Mouse (Mus musculus): Measurements from ENCODE around the gene Glt28d2. TPM values are rescaled to one million over a fixed set of nuclear protein-coding genes. Genes with fewer than 3 reads are reported as not detected.
A peak's percentile ranks its signal among the peaks of the same experiment; 100 is the strongest.
"Not testable (repeated sequence)": the region's sequence is repeated elsewhere in the genome, so short reads cannot be mapped to it uniquely, and the experiment has no call there.

Gene Glt28d2
- polyA plus RNA-seq (2015; fragmentation: Nextera tagmentation; extraction: Ambion mirVana), result 0.15 and 0.28 TPM in 2 replicates

GRCm38 (mm10) chr3:85887239-85887827, at the start of gene Glt28d2, which contains the start of gene Gm37240:
Gene Glt28d2, minus strand, starts transcription at chr3:85887516.
Gene Gm37240, minus strand, starts transcription at chr3:85887518.
- ATAC-seq (ENCODE audit: insufficient read depth), result peak; percentile 94
- Histone ChIP-seq H3K9ac (peak within 1 kb of the TSS; percentile 18), H3K27ac (replicated peaks) (no peak within 1 kb of the TSS), H3K9me3 (replicated peaks) (no peaks in the 10 kb centered on the region), H3K27me3 (peaks cover 67% of the 10 kb centered on the region), H3K4me3 (replicated peaks) (peak within 1 kb of the TSS; percentile 55), H3K4me2 (peak within 1 kb of the TSS; percentile 76), H3K36me3 (replicated peaks) (no peaks in the 10 kb centered on the region), H3K4me1 (replicated peaks) (peaks cover 21% of the 10 kb centered on the region)
- under 1% methylated on average over 48 of the region's 48 CpGs for WGBS (ENCODE audit: insufficient replicate concordance)

GRCm38 (mm10) chr3:85933586-85933985, 46.3 kb upstream of the Glt28d2 start:
- no peaks in the 10 kb centered on the region for H3K36me3 ChIP-seq (replicated peaks)
- 49% methylated on average over 5 of the region's 5 CpGs for WGBS (ENCODE audit: insufficient replicate concordance)
- H3K4me1 ChIP-seq (replicated peaks), result no peaks in the 10 kb centered on the region
- H3K9me3 ChIP-seq (replicated peaks), result no peaks in the 10 kb centered on the region
- H3K4me3 ChIP-seq (replicated peaks), result no peak overlapping the region
- ATAC-seq (ENCODE audit: insufficient read depth), result no peak
- no peak overlapping the region for H3K27ac ChIP-seq (replicated peaks)
- no peak overlapping the region for H3K4me2 ChIP-seq
- H3K9ac ChIP-seq, result no peak overlapping the region
- H3K27me3 ChIP-seq, result no peaks in the 10 kb centered on the region

GRCm38 (mm10) chr3:85931859-85932258, 44.5 kb upstream of the Glt28d2 start:
- Histone ChIP-seq H3K9me3 (replicated peaks) (no peaks in the 10 kb centered on the region), H3K27ac (replicated peaks) (no peak overlapping the region), H3K4me3 (replicated peaks) (no peak overlapping the region), H3K36me3 (replicated peaks) (no peaks in the 10 kb centered on the region), H3K9ac (no peak overlapping the region), H3K27me3 (no peaks in the 10 kb centered on the region), H3K4me1 (replicated peaks) (no peaks in the 10 kb centered on the region), H3K4me2 (no peak overlapping the region)
- 75% methylated on average over 6 of the region's 6 CpGs for WGBS (ENCODE audit: insufficient replicate concordance)
- ATAC-seq (ENCODE audit: insufficient read depth), result no peak

- 68% methylated on average over 11 of the region's 11 CpGs for WGBS (ENCODE audit: insufficient replicate concordance)
- no peak for ATAC-seq (ENCODE audit: insufficient read depth)
- no peak overlapping the region for H3K9ac ChIP-seq
These were observed 43.4 kb upstream of the Glt28d2 start for GRCm38 (mm10) chr3:85930671-85931255.

GRCm38 (mm10) chr3:85929711-85930110, 42.4 kb upstream of the Glt28d2 start:
- ATAC-seq (ENCODE audit: insufficient read depth), result no peak
- Histone ChIP-seq H3K4me3 (replicated peaks) (no peak overlapping the region), H3K27ac (replicated peaks) (no peak overlapping the region), H3K4me2 (no peak overlapping the region), H3K4me1 (replicated peaks) (no peaks in the 10 kb centered on the region), H3K9ac (no peak overlapping the region), H3K36me3 (replicated peaks) (no peaks in the 10 kb centered on the region), H3K9me3 (replicated peaks) (no peaks in the 10 kb centered on the region), H3K27me3 (no peaks in the 10 kb centered on the region)
- 53% methylated on average over 5 of the region's 5 CpGs for WGBS (ENCODE audit: insufficient replicate concordance)

More at GRCm38 (mm10) chr3:85930671-85931255, 43.4 kb upstream of the Glt28d2 start:
- Histone ChIP-seq H3K27me3 (no peaks in the 10 kb centered on the region), H3K9me3 (replicated peaks) (no peaks in the 10 kb centered on the region), H3K4me1 (replicated peaks) (no peaks in the 10 kb centered on the region), H3K4me2 (no peak overlapping the region), H3K27ac (replicated peaks) (no peak overlapping the region), H3K36me3 (replicated peaks) (no peaks in the 10 kb centered on the region), H3K4me3 (replicated peaks) (no peak overlapping the region)

- no peak for ATAC-seq (ENCODE audit: insufficient read depth)
- 71% methylated on average over 5 of the region's 5 CpGs for WGBS (ENCODE audit: insufficient replicate concordance)
- no peaks in the 10 kb centered on the region for H3K4me1 ChIP-seq (replicated peaks)
These were observed 40.9 kb upstream of the Glt28d2 start for GRCm38 (mm10) chr3:85928140-85928611.

GRCm38 (mm10) chr3:85927296-85927695, 40.0 kb upstream of the Glt28d2 start:
- no peak overlapping the region for H3K27ac ChIP-seq (replicated peaks)
- no peak overlapping the region for H3K9ac ChIP-seq
- ATAC-seq (ENCODE audit: insufficient read depth), result no peak
- no peaks in the 10 kb centered on the region for H3K9me3 ChIP-seq (replicated peaks)
- no peaks in the 10 kb centered on the region for H3K36me3 ChIP-seq (replicated peaks)
- no peaks in the 10 kb centered on the region for H3K4me1 ChIP-seq (replicated peaks)
- no peaks in the 10 kb centered on the region for H3K27me3 ChIP-seq
- 75% methylated on average over 9 of the region's 9 CpGs for WGBS (ENCODE audit: insufficient replicate concordance)
- no peak overlapping the region for H3K4me3 ChIP-seq (replicated peaks)
- no peak overlapping the region for H3K4me2 ChIP-seq

More at GRCm38 (mm10) chr3:85928140-85928611, 40.9 kb upstream of the Glt28d2 start:
- Histone ChIP-seq H3K36me3 (replicated peaks) (no peaks in the 10 kb centered on the region), H3K4me3 (replicated peaks) (no peak overlapping the region), H3K9ac (no peak overlapping the region), H3K9me3 (replicated peaks) (no peaks in the 10 kb centered on the region), H3K27ac (replicated peaks) (no peak overlapping the region), H3K4me2 (no peak overlapping the region), H3K27me3 (no peaks in the 10 kb centered on the region)

- no peak for ATAC-seq (ENCODE audit: insufficient read depth)
- H3K4me3 ChIP-seq (replicated peaks), result no peak overlapping the region
- H3K27ac ChIP-seq (replicated peaks), result no peak overlapping the region
- no peak overlapping the region for H3K4me2 ChIP-seq
- WGBS (ENCODE audit: insufficient replicate concordance), result 36% methylated on average over 18 of the region's 18 CpGs
- no peaks in the 10 kb centered on the region for H3K36me3 ChIP-seq (replicated peaks)
- no peak overlapping the region for H3K9ac ChIP-seq
- H3K4me1 ChIP-seq (replicated peaks), result no peaks in the 10 kb centered on the region
- H3K27me3 ChIP-seq, result no peaks in the 10 kb centered on the region
- no peaks in the 10 kb centered on the region for H3K9me3 ChIP-seq (replicated peaks)
These were observed 36.9 kb upstream of the Glt28d2 start for GRCm38 (mm10) chr3:85923954-85924945.

GRCm38 (mm10) chr3:85923343-85923742, 36.0 kb upstream of the Glt28d2 start:
- no peak overlapping the region for H3K27ac ChIP-seq (replicated peaks)
- 81% methylated on average over 8 of the region's 8 CpGs for WGBS (ENCODE audit: insufficient replicate concordance)

GRCm38 (mm10) chr3:85922331-85922730, 35.0 kb upstream of the Glt28d2 start:
- H3K9ac ChIP-seq, result no peak overlapping the region
- no peaks in the 10 kb centered on the region for H3K36me3 ChIP-seq (replicated peaks)
- H3K27ac ChIP-seq (replicated peaks), result no peak overlapping the region
- H3K9me3 ChIP-seq (replicated peaks), result no peaks in the 10 kb centered on the region
- H3K4me2 ChIP-seq, result no peak overlapping the region
- H3K27me3 ChIP-seq, result no peaks in the 10 kb centered on the region
- no peak overlapping the region for H3K4me3 ChIP-seq (replicated peaks)
- ATAC-seq (ENCODE audit: insufficient read depth), result no peak
- H3K4me1 ChIP-seq (replicated peaks), result no peaks in the 10 kb centered on the region
- WGBS (ENCODE audit: insufficient replicate concordance), result 57% methylated on average over 3 of the region's 3 CpGs

More at GRCm38 (mm10) chr3:85923343-85923742, 36.0 kb upstream of the Glt28d2 start:
- no peaks in the 10 kb centered on the region for H3K4me1 ChIP-seq (replicated peaks)
- no peaks in the 10 kb centered on the region for H3K36me3 ChIP-seq (replicated peaks)
- H3K4me2 ChIP-seq, result no peak overlapping the region
- no peaks in the 10 kb centered on the region for H3K27me3 ChIP-seq
- H3K4me3 ChIP-seq (replicated peaks), result no peak overlapping the region
- no peak overlapping the region for H3K9ac ChIP-seq
- ATAC-seq (ENCODE audit: insufficient read depth), result no peak
- no peaks in the 10 kb centered on the region for H3K9me3 ChIP-seq (replicated peaks)

GRCm38 (mm10) chr3:85920671-85921070, 33.4 kb upstream of the Glt28d2 start:
- not testable (repeated sequence) for H3K9ac ChIP-seq; H3K4me1 ChIP-seq (replicated peaks); H3K27me3 ChIP-seq; H3K4me3 ChIP-seq (replicated peaks); H3K27ac ChIP-seq (replicated peaks); ATAC-seq (ENCODE audit: insufficient read depth); H3K9me3 ChIP-seq (replicated peaks); H3K4me2 ChIP-seq; H3K36me3 ChIP-seq (replicated peaks)
- 69% methylated on average over 2 of the region's 2 CpGs for WGBS (ENCODE audit: insufficient replicate concordance)
